Mouse (Mus musculus) urinary bladder, postnatal 36 days (tissue): ENCODE measurements around the gene Gm20521.

Experiments
- DNase-seq, 2 experiments: peaks; one replicate each; pipeline ENCODE4 v3.0.0; 2022; ENCODE audit warnings: low spot score in 2 of 2, mixed read lengths in 1 of 2

Gene Gm20521

DNA sequence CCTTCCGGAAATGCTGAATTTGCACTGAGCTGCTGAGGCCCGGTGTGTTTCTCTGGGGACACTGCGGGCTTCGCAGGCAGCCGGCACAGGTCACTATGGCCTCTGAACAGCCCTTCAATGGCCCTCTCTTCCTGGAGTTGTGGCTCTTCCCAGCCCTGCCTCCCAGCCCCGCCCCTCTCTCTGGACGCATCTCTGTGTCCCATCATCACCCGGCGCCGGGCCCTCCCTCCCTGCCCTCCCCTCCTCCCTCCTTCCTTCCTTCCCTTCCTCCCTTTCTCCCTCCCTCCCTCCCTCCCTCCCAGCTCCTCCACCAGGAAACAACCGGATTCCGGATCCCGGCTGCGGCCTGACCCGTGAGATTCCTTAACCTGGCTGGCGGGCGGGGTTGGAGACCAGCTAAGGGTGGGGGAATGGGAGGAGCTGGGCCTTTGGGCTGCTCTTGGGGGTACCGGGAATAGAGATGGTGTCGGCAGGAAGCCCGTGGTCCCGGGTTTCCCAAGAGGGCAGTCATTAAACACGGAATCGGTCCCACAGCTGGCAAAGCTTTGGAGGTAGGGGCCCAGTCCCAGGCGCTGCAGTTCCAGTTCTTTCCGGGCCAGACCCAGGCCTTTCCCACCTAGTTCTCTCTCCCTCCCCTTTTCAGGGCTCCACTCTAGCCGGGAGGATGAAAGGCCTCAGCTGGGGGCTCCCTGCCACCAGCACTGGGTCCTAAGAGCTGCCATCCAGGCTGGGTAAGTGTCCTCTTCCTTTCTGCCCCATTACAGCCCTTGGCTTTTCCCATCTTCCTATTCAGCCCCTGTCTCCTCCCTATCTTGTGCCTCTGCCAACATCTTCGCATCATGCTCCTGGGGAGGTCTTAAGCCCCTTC, at the start of gene Gm20521, which contains the start of gene Bcl2l2:
TSS of gene Gm20521 (plus strand) at position 288 of the 868 bp plus-strand sequence.
TSS of gene Bcl2l2 (plus strand) at position 224 of the 868 bp plus-strand sequence.
- DNase-seq: peak; percentile 74 to 85

DNA sequence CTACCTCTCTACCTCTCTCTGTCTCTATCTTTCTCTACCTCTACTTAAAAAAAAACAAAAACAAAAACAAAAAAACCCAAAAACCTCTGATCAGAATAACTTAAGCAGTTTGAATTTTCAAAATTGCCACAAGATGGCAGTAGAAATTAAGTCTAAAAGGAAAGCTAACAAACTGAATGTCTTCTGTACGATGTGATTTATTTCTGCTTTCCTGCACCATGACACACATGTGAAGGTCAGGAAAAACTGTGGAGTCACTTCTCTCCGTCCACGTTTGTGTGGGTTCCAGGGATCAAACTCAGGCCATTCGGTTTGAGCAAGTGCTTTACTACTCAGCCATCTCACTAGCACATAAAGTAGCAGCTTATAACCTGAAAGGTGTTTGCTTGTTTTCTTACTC, 39.8 kb upstream of the Gm20521 start:
- DNase-seq: peak in 1 of 2 experiments; percentile 11

DNA sequence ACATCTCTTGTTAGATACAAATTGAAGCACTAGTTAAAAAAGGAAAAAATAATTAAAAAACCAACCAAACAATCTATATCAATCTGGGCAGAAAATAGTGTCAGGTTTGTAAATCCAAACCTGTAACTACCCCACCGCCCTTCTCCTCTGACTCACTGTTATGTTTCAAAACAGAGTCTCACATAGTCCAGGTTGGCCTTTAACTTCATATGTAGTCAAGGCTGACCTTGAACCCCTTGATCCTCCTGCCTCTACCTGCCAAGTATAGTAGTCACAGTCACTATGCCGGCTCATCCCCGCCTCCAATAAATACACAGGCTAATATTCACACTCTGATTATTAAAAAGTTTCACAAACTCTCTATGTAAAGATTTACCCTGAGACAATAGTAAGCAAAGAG, 27.5 kb upstream of the Gm20521 start:
- no peak for DNase-seq

DNA sequence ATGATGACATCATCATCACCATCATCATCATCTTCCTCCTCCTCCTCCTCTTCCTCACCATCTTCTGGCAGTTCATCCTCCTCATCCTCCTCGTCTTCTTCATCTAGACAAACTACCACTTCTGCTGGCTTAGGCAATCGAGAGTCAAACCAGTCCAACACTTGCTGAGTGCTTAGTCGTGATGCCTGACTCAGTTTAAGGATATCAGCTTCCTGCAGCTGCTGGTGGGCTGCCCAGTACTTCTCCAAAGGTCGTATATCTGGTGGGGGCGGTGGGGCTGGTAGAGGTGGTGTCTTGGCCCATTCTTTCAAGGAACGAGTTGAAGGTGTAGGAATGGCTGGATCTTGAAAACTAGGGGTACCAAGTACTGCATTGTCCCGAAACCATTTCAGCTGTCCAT, 26.5 kb upstream of the Gm20521 start:
- no peak for DNase-seq

DNA sequence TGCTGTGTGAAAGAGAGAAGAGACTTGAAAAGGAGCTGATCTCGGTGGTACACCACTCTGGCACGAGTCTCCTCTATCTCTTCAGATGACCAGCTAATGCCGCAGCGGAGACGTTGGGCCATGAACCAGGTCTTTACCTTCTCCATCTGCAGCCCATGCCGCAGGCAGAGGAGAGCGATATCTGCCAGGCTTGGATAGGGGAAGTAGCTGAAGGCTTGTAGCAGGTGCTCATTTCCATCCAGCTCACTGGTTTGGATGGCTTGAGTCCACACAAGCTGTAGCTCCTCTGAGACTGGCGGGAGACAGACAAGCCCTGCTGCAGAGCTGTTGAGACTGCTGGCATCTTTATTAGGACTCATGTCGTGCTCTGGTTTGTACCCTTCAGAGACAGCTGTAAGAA, 25.4 kb upstream of the Gm20521 start:
- DNase-seq: no peak

DNA sequence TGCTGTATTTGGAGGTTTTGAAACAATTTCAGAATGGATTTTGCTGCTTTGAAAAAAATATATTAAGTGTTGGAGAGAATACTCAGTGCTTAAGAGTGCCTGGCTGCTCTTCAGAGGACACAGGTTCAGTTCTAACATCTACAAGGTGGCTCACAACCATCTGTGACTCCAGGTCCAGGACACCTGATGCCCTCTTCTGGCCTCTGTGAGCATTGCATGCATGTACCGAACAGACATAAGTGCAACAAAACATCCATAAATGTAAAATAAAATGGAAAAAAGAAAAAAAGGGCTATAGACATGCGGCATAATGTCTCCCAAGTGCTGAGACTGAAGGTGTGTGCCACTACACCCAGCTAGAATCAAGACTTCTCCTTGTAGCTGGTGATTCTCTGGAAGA, 22.7 kb upstream of the Gm20521 start:
- peak; percentile 44 to 53 for DNase-seq

DNA sequence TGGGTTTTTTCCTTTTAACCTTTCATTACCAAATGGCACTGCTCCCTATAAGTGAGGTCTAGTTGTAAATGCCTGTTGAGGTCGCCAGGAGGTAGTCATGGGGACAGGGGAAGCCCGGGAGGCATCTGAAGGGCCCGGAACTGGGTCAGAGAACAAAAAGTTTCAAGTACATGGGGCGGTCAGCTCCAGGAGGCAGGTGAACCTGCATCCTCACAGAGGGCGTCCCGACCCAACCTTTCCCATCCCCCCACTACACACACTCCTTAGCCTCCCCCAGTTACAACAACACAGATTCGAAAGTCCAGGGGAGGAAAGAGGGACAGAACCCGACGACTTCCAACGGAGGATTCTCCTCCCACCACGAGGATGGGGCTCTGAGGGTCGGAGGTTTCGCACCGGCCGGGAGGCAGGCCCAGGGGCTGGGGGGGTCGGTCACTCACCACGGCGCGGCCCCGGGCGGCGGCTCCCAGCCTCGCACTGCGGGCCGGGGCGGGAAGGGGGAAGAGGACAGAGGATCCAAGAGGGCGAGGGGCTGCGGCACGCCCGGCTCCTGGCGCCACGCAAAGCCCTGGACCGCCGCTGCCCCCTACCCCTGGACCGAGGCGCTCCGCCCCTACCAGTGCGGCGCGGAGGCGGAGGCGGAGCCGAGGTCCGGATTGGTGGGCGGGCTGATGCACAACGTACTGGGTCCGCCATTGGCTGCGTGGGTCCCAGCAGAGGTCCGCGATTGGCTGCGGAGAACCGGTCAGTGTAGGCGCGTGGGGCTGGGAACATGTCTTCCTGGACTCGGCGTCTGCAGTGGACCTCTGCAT, 19.5 kb upstream of the Gm20521 start:
- DNase-seq: peak; percentile 82 to 93

DNA sequence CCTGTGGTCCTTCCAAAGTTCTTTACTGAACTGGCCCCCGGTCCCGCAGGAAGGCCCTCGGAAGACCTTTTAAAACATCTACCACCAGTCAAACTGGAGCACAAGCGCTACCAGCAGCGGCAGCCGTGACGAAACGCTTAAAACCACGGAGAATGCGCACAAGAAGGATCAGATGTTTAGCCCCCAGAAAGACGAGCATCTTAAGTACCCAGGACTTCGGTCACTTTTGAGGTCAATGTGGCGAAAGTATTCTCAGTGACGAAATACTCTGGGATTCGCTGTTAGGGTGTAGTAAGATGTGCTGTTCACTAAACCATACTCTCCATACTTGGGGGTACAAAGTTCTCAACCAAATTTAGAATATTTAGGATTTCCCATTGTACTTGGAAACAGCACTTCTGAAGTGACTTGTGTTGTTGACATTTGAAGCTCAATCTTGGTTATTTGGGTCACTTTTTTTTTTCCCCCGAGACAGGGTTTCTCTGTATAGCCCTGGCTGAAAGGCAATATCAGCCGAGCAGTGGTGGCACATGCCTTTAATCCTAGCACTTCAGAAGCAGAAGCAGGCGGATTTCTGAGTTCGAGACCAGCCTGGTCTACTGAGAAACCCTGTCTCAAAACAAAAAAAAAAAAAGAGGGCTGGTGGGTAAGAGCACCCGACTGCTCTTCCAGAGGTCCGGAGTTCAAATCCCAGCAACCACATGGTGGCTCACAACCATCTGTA, 18.8 kb upstream of the Gm20521 start:
- no peak for DNase-seq

DNA sequence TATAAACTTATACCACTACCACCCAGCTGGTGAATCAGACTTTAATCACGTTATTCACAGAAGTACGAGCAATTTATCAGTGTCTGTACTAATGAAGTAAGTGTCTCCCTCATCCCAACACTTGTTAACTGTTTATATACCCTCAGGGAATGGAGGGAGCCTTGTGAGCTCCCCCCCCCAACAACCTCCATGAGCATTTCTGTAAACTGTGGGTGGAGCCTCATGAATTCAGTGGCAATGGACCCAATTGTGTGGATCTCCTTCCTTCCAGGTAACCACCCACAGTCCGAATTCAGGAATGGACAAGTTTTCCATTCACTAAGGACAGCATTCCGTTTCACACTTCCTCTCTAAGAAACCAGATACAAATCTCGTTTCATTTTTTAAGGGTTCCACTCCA, 17.6 kb upstream of the Gm20521 start:
- DNase-seq: no peak

DNA sequence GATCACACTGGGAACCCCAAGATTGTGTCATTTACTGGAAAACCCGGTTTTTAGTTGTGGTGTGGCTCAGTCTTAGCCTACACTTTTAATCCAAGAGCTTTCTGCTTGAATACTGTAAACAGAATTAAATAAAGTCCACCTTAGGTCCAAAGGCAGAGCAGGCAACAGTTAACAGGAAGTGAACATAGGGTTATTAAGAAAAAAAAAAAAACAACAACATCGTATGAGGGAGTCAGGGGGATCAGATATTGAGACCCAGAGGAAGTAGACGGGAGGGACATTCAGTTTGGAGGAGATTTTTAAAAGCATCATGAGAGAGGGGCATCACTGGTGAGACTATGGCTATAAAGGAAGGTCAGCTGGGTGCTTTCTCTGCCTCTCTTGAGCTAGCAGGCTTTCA, 17.0 kb upstream of the Gm20521 start:
- DNase-seq: no peak

DNA sequence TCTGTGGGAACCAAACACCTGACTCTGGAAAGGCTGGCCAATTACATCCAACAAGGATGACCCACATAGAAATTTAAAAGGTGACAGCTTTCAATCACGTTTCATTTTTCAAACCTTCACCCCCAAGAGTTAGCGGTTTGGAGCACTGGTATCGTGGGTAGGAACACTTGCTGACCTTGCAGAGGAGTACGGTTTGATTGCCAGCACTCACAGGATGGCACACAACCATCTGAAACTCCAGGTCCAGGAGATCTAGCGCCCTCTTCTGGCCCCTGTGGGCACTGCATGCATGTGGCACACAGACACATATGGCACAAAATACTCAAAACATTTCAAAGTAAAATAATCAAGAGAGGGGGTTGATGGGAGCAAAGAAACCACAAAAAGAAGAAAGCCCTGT, 16.3 kb upstream of the Gm20521 start:
- DNase-seq: no peak

DNA sequence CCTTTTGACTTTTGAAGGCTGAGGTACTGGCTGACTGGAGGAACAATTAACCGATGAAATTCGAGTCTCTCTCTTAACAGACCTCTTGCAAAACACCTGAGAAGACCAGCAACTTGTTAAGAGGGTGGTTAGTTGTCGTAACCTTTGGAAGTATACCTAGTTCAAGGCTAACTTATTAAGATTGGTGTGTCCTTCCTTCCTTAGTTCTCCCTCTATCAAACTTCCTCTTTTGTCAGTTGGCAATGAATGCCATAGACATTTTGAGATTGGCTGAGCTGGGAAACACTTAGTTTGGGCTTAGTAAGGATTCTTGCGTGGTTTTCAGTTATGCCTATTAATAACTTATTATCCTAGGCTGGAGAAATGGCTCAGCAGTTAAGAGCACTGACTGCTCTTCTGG, 15.2 kb upstream of the Gm20521 start:
- DNase-seq: no peak

DNA sequence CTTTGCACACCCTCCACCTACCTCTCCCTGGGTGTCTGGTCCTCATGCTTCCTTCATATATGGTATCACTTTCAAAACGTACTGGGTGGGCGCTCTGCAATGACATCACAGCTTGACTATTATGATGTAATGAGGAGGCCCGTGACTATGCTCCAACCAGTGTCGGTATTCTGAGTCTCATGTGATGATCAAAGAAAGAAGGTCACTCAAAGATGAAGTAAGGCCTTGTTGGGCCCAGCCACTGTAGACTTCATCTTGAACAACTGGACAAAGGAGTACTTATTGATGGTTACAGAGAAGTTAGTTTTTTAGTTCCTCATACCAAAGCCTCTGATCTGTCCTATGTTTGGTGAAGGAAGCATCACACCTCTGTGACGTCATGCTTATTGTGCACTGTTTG, 12.4 kb upstream of the Gm20521 start, which contains the start of gene Homez:
TSS of gene Homez (minus strand) at position 101 of the 400 bp plus-strand sequence.
- no peak for DNase-seq

DNA sequence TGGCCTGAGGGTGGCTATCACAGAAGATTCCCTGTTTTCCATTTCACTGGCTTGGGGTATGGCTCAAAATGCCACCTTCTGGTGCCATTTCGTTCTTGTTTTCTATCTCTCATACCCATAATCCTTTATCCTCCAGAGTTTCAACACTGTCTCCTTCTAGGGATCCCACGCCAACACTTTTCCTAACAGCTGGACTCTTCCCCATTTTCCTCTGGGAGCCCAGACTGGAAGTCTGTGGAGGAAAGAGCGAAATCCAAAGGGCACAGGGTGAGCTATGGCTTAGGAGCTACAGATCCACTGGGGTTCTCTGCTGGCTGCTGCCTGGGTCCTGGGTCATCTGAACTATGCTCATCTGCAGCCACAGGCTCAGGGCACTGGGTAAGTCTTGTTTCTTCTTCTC, 9.1 kb upstream of the Gm20521 start:
- DNase-seq: no peak

DNA sequence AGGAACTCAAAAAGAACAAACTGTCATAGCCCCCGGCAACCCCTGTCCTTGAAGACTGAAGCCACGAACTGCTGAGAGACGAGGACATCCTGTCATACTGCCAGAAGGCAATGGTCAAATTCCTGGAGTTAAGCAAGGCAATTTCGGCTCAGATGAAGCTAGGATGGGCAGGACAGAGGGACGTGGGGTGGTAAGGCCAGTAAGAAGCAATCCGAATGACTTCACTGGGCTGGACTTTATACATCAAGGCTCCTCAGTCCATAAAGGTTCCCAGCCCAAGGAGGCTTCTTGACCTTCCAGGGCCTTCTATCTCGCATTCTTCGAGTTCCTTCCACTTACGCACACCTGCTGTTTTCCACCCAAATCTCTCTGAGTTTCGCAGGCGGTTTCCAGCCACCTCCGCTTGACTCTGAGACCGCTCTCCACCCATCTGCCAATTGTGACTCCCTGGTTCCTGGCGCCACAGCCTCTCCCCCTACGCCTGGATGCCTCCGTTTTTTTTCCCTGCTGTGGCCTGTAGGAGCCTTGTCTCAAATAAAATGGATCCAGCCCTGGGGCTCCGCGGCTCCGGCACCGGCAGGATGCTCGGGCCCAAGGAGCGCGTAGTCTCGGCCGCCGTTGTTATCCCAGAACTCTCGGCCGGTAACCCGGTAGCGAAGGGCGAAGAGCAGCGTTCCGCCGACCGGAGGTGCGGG, 7.2 kb upstream of the Gm20521 start:
- no peak for DNase-seq

DNA sequence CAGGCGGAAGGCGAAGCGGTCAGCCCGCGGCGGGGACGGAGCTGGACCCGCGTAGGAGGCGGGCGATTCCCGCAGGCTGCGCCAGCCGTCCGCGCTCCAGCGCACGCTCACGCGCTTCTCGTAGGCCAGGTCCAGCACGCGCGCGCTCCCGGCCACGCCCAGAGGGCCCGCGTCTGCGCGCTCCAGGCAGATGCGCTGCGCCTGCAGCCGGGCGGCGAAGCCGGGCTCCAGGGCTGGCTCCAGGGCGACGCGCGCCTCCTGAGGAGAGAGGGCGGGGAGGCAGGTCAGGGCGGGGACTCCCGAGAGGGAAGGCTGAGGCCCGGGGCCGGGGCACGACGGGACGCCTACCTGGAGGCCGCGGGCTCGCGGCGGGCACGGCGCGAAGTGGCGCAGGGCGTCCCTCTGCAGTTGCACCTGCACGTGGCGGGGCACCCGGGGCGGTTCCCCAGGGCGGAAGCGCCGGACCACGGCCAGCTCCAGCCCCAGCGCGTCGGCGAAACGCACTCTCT, 6.6 kb upstream of the Gm20521 start:
- peak; percentile 84 to 89 for DNase-seq

DNA sequence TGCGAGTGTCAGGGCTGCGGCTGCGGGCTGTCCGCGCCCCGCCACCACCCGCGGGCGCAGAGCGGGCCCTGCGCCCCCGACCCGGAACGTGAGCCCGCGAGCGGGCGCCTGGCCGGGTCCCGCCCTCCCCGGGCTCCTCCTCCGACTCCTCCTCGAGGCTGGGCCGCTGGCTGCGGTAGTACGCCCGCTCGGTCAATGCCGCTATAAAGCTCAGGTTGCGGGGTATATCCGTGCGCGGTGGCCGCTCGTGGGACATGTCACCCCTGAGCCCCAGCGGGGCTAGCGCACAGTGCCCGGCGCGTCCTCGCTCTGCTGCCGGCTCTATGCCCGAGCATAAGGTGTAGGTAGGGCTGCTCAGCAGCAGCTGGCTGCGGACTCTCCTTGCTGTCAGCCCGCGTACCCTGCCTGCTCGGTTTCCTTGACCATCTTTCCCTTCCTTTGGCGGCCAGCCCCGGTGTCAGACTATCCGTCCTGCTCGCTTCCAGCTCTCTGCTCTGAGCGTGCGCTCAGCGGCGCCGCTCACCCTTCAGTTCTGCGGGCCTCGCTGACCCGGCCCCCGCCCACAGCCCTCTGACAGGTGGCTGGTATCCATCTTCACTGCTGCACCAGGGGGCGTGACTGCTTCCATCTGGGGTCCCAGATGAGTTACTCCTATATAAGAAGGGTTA, 6.1 kb upstream of the Gm20521 start, which contains the start of gene Ppp1r3e:
TSS of gene Ppp1r3e (minus strand) at position 503 of the 668 bp plus-strand sequence.
- peak; percentile 69 to 73 for DNase-seq

DNA sequence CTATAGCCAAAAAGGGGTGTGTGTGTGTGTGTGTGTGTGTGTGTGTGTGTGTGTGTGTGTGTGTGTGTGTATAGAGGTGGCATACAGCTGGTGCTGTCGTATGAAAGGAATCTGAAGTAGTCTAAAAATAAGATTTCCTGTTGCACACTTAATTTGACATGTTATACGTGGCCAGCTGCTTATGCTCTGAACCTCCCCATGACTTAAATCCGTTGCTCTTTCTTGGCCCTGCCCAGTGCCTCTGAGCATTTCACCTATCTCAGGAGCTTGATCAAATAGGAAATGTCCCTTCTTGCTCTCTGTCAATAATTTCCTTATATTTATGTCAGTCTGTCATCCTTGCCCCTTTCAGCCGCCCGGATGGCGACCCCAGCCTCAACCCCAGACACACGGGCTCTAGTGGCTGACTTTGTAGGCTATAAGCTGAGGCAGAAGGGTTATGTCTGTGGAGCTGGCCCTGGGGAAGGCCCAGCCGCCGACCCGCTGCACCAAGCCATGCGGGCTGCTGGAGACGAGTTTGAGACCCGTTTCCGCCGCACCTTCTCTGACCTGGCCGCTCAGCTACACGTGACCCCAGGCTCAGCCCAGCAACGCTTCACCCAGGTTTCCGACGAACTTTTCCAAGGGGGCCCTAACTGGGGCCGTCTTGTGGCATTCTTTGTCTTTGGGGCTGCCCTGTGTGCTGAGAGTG, 926 bp downstream of the Gm20521 start:
- DNase-seq: no peak

DNA sequence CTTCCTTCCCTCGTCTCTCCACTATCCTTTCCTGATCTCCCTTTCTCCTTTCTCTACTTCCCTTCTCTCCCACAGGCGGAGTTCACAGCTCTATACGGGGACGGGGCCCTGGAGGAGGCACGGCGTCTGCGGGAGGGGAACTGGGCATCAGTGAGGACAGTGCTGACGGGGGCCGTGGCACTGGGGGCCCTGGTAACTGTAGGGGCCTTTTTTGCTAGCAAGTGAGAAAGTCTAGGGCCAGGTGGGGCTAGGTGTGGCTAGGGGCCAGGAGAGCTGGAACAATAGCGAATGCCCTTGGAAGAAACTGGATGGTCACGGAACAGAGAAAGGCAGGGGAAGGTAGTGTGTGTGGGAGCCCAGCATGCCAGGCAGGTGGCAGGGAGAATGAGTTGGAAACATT, 2.1 kb downstream of the Gm20521 start:
- DNase-seq: no peak

DNA sequence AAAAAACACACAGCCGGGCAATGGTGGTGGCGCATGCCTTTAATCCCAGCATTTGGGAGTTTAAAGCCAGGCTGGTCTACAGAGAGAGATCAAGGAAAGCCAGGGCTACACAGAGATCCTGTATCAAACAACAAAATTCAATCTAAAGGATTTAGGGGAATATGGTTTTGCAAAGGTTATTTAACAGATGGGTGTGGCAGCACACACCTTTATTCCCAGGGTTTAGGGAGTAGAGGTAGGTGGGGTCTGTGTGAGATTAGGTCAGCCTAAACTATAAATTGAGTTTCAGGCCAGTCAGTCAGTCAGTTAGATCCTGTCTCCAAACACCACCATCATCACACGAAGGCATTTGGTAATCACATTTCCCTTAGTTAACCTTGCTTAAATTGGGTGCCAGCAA, 9.0 kb downstream of the Gm20521 start, which contains the start of gene Pabpn1:
TSS of gene Pabpn1 (plus strand) at position 301 of the 400 bp plus-strand sequence.
- DNase-seq: no peak
